Mouse (Mus musculus) thymus, adult 2 months (tissue): ENCODE measurements around the gene Fstl3.

ENCODE experiments used
- CTCF ChIP-seq: fragments of 200-500 bp; IDR thresholded peaks from 2 replicates; pipeline ENCODE4 v1.5.1; 2012; ENCODE audit warnings: mild to moderate bottlenecking, control low read depth, low read length, moderate library complexity, borderline replicate concordance; ENCODE audit not compliant: control insufficient read depth, poor library complexity, insufficient read depth; ENCODE audit errors: extremely low read depth
- POLR2A ChIP-seq: fragments of 200-500 bp; IDR thresholded peaks from 2 replicates; pipeline ENCODE4 v1.6.1; 2012; ENCODE audit warnings: mild to moderate bottlenecking, low read length, control low read depth, moderate library complexity; ENCODE audit not compliant: control insufficient read depth, poor library complexity, insufficient read depth; ENCODE audit errors: extremely low read depth

GRCm38 (mm10) chr10:79793738-79794490, 16.8 kb downstream of the Fstl3 start:
- TF ChIP-seq CTCF (no peak), POLR2A (no peak)
